Mouse (Mus musculus): ENCODE data around the gene Trim62. TPM values are rescaled to one million over a fixed set of nuclear protein-coding genes. Genes with fewer than 3 reads are reported as not detected.

The Trim62 gene
- polyA plus RNA-seq, 1 experiment: 3.8 TPM

DNA sequence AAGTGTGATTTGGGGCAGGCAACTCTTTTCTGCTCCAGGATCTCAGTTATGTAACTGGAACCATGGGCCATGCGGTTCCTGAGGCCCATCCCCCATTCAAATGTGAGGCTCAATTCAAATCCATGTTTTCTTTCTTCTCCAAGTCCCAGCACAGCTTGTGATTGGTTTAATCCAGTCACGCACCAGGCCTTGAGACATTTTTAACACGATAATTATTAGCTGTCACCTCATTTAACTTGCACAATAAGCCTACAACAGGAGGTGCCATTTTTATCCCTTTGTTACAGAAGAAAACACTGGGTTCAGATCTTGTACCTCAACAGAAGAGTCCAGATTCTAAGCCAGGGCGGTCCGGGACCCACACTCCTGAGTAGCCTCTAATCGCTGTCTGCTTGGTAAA lies 34.4 kb downstream of the Trim62 start:
- no peak for TF ChIP-seq POLR2A (IDR thresholded peaks at IDR 0.05; ENCODE audit: low read depth, low read length)
- TF ChIP-seq CTCF (IDR thresholded peaks at IDR 0.05; ENCODE audit: borderline replicate concordance, insufficient read depth, low read length): no peak
- H3K4me3 ChIP-seq (ENCODE audit: insufficient read depth, low read length): no peak overlapping the region
- H3K27ac ChIP-seq (ENCODE audit: insufficient read depth, low read length): no peak overlapping the region

DNA sequence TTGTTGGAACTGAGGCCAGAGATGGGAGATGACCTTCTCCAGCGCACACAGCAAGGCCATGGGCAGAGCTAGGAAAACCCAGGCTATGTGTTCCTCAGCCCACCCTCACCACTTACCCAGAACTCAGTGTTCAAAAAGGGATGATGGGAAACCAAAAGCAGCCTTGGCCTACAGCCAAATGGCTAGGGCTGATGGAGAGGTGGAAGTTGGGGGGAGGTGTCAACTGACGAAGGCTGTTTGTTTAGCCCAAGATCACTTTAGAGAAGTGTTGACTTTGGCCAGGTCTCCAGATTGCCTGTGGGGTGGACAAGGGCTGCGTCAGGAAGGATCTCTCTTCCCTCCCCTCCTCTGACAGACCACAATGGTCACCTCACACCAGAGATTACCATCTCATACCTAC lies 34.8 kb downstream of the Trim62 start:
- Histone ChIP-seq H3K4me3 (ENCODE audit: insufficient read depth, low read length) (no peak overlapping the region), H3K27ac (ENCODE audit: insufficient read depth, low read length) (no peak overlapping the region), H3K4me1 (ENCODE audit: control insufficient read depth, insufficient read depth, low read length) (no peaks in the 10 kb centered on the region)
- no peak for TF ChIP-seq CTCF (IDR thresholded peaks at IDR 0.05; ENCODE audit: borderline replicate concordance, insufficient read depth, low read length)
- TF ChIP-seq POLR2A (IDR thresholded peaks at IDR 0.05; ENCODE audit: low read depth, low read length): no peak

More for the DNA sequence above, 34.4 kb downstream of the Trim62 start:
- no peaks in the 10 kb centered on the region for H3K4me1 ChIP-seq (ENCODE audit: control insufficient read depth, insufficient read depth, low read length)

DNA sequence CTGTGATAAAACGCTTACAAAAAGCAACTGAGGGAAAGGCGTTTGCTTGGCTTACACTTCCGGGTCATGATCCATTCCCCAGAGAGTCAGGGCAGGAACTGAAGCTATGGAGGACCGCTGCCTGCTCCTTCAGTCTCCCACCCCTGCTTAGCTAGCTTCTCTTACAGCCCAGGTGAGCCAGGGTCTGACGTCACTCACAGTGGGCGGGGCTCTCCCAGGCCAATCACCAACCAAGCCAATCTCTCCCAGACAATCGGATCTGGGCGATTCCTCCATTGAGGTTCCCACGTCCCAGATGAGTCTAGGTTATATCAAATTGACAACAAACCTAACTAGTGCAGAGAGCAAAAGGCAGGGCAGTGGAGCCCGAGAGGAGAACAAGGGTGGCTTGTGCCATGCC lies 35.7 kb downstream of the Trim62 start:
- TF ChIP-seq POLR2A (IDR thresholded peaks at IDR 0.05; ENCODE audit: low read depth, low read length) (no peak), CTCF (IDR thresholded peaks at IDR 0.05; ENCODE audit: borderline replicate concordance, insufficient read depth, low read length) (no peak)
- Histone ChIP-seq H3K4me1 (ENCODE audit: control insufficient read depth, insufficient read depth, low read length) (no peaks in the 10 kb centered on the region), H3K27ac (ENCODE audit: insufficient read depth, low read length) (no peak overlapping the region), H3K4me3 (ENCODE audit: insufficient read depth, low read length) (no peak overlapping the region)

DNA sequence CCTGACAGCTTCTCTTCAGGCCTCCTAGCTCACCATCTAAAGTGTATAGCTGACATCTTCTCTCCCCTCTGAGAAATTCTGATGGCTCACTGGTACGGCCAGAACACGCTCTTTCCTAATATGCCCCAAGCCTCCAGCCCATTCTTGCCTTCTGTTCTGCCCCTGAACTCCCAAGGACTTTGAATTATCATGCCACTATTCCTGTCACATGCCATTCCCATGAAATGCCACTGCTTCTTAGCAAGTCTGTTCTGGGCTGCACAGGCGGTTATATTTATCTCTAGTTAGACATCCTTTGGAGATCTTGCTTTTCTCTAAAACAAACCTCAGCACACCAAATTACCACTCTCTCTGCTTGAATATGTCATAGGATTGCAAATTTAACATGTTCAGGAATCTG lies 40.2 kb downstream of the Trim62 start:
- H3K27ac ChIP-seq (ENCODE audit: insufficient read depth, low read length): no peak overlapping the region
- no peak for TF ChIP-seq POLR2A (IDR thresholded peaks at IDR 0.05; ENCODE audit: low read depth, low read length)
- TF ChIP-seq CTCF (IDR thresholded peaks at IDR 0.05; ENCODE audit: borderline replicate concordance, insufficient read depth, low read length): no peak
- H3K4me1 ChIP-seq (ENCODE audit: control insufficient read depth, insufficient read depth, low read length): no peaks in the 10 kb centered on the region
- no peak overlapping the region for H3K4me3 ChIP-seq (ENCODE audit: insufficient read depth, low read length)

DNA sequence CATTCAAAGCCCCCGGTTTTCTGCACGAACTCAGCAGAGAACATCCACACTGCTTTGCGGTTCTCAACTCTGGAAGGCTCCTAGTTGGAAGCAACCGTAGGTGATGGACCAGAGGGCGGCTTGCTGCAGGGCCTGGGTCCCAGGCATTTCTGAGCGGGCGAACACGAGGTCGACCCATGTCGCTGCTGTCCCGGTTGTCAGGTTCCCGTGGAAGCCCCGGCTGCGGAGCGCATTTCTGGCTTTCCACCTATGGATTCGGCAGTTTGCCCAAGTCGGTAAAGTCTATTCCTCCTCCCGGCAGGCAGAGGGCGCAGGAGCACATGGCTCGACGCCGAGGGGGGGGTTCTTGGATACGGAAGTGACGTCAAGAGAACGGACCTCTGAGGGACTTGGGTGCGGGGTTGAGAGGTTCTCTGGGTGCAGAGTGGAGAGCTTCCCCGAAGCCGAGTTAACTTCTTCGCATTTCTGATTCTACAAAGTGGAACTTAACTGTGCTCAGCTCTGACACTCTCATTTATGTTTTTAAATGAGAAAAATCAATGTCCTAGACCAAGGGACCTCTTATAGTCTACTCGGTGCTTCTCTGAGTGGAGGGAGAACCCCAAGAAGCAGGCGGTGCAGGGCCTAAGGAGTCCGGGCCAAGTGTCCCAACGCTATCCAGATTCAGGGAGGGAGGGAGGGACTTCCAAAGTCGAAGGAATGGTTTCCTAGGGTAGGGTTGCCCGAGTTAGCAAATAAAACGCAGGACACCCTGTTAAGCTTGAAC lies 41.6 kb downstream of the Trim62 start:
- no peak overlapping the region for H3K27ac ChIP-seq (ENCODE audit: insufficient read depth, low read length)
- TF ChIP-seq POLR2A (IDR thresholded peaks at IDR 0.05; ENCODE audit: low read depth, low read length): peak; percentile 74
- peak; percentile 71 for TF ChIP-seq CTCF (IDR thresholded peaks at IDR 0.05; ENCODE audit: borderline replicate concordance, insufficient read depth, low read length)
- H3K4me1 ChIP-seq (ENCODE audit: control insufficient read depth, insufficient read depth, low read length): no peaks in the 10 kb centered on the region
- peak overlapping the region; percentile 16; the same call in 1 of the 2 replicates for H3K4me3 ChIP-seq (ENCODE audit: insufficient read depth, low read length)

DNA sequence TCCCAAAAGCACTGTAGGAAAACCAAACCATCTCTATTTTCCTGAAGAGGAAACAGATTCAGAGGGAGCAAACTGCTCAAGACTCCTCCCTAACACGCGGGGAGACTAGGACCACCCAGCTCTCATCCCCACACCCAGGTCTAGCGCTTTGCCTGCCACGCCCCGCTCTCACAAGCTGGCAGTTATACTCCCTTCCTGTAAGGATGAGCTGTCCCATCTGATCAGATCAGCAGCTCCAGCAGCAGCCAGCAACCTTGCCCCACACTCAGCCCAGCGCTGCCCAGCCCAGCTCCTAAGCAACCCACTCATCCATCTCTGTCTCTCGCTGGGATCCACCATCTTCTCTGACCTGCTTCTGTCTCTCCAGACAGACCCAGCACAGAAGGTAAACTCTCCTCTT lies 49.4 kb downstream of the Trim62 start:
- Histone ChIP-seq H3K4me1 (ENCODE audit: control insufficient read depth, insufficient read depth, low read length) (no peaks in the 10 kb centered on the region), H3K27ac (ENCODE audit: insufficient read depth, low read length) (no peak overlapping the region), H3K4me3 (ENCODE audit: insufficient read depth, low read length) (no peak overlapping the region)
- no peak for TF ChIP-seq POLR2A (IDR thresholded peaks at IDR 0.05; ENCODE audit: low read depth, low read length)

DNA sequence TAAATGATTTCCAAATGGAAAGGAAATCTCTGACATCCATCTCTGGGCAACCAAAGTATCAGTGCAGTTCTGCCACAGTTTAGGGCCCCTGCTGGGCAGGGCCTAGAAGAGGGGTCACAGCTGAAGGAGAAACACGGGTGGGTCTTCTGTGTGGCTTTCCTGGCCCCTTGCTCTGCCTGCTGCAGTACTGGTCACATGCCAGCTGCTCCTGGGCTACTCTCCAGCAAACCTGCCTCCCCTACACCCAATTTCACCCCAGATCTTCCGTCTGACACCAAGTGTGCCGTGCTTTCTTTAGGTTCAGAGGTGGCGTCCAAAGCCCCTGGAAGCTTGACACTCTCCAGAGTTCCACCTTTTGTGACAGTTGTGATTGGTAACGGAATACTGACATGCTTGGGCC lies 52.2 kb downstream of the Trim62 start:
- no peak overlapping the region for H3K27ac ChIP-seq (ENCODE audit: insufficient read depth, low read length)
- no peaks in the 10 kb centered on the region for H3K4me1 ChIP-seq (ENCODE audit: control insufficient read depth, insufficient read depth, low read length)
- H3K4me3 ChIP-seq (ENCODE audit: insufficient read depth, low read length): no peak overlapping the region
- TF ChIP-seq POLR2A (IDR thresholded peaks at IDR 0.05; ENCODE audit: low read depth, low read length) (no peak), CTCF (IDR thresholded peaks at IDR 0.05; ENCODE audit: borderline replicate concordance, insufficient read depth, low read length) (no peak)

DNA sequence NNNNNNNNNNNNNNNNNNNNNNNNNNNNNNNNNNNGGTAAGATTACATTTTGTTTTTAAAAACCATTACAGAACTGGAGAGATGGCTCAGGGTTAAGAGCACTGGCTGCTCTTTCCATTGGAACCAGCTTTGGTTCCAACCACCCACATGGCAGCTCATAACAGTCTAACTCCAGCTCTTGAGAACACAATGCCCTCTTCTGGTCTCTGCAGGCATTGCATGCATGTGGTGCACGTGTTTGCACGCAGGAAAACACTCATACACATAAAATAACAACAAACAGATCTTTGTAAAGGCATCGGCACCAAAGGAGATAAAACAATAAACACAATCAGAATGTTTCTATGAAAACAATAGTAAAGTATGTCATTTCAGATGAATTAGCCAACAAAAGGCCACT lies 59.0 kb downstream of the Trim62 start:
- TF ChIP-seq CTCF (IDR thresholded peaks at IDR 0.05; ENCODE audit: borderline replicate concordance, insufficient read depth, low read length) (peak; percentile 30; the same call in 1 of the 2 replicates), POLR2A (IDR thresholded peaks at IDR 0.05; ENCODE audit: low read depth, low read length) (no peak)
- Histone ChIP-seq H3K4me1 (ENCODE audit: control insufficient read depth, insufficient read depth, low read length) (no peaks in the 10 kb centered on the region), H3K4me3 (ENCODE audit: insufficient read depth, low read length) (no peak overlapping the region), H3K27ac (ENCODE audit: insufficient read depth, low read length) (no peak overlapping the region)

DNA sequence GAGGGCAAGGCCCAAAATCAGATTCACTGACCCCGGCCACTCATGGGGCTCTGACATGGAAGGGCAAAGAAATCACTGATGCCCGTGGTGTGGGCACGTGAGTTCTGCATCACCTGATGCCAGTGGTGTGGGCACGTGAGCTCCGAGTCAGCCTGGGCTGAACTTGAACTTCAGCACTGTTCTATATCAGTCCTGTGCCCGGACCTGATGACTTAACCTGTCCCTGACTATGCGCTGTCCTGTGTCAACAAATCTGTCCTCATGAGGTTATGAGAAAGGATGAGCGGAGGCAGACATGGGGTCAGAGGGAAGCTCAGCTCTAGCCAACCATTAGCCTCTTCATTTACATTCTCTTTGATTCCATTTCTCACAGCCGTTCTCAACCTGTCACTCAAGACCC lies 63.4 kb downstream of the Trim62 start:
- H3K4me1 ChIP-seq (ENCODE audit: control insufficient read depth, insufficient read depth, low read length): no peaks in the 10 kb centered on the region
- no peak overlapping the region for H3K27ac ChIP-seq (ENCODE audit: insufficient read depth, low read length)
- no peak overlapping the region for H3K4me3 ChIP-seq (ENCODE audit: insufficient read depth, low read length)
- TF ChIP-seq CTCF (IDR thresholded peaks at IDR 0.05; ENCODE audit: borderline replicate concordance, insufficient read depth, low read length): no peak
- no peak for TF ChIP-seq POLR2A (IDR thresholded peaks at IDR 0.05; ENCODE audit: low read depth, low read length)

DNA sequence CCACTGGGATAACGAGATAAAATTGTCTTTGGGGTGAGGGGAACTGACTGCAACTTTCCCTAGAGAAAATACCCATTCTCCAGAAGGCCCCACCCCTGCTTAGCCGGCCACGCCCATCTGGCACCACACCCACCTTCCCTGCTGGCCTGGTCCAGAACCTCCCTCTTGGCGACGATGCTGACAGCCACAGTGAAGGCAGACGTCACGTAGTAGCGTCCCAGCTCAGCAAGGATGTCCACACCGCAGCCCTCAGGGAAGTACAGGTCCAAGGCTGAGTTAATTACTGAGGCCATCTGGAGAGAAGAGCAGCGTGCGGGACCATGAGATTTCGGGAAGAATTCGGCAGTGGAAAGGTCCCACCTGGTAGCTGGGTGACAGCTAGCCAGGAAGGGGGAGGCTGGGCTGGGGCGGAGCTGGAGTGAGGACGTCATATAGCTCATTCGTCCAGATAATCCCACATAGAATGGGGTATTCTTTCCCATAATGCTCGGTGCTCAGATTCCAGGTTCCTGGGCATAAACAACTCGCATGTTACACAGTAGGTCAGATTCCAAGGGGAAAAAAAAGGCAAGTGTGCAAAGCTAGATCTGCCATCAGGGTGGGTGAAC lies 64.0 kb downstream of the Trim62 start:
- TF ChIP-seq CTCF (IDR thresholded peaks at IDR 0.05; ENCODE audit: borderline replicate concordance, insufficient read depth, low read length) (no peak), POLR2A (IDR thresholded peaks at IDR 0.05; ENCODE audit: low read depth, low read length) (no peak)
- Histone ChIP-seq H3K4me1 (ENCODE audit: control insufficient read depth, insufficient read depth, low read length) (no peaks in the 10 kb centered on the region), H3K27ac (ENCODE audit: insufficient read depth, low read length) (no peak overlapping the region), H3K4me3 (ENCODE audit: insufficient read depth, low read length) (no peak overlapping the region)
